Mouse (Mus musculus): ENCODE measurements at regions not wholly inside any gene's neighbourhood (a gene's known extent, or its start where the extent isn't known, plus 50 kb on each side); places are given as distances from the start of the nearest gene placed in this dataset.

- ATAC-seq (replicated peaks; ENCODE audit: poor library complexity), result no peak
These were observed 82.4 kb upstream of the Nkx1-1 start for GRCm38 (mm10) chr5:33516211-33516610.

- no peak for ATAC-seq (replicated peaks; ENCODE audit: poor library complexity)
These were observed 78.6 kb upstream of the Nkx1-1 start for GRCm38 (mm10) chr5:33512253-33512884.

GRCm38 (mm10) chr5:33511529-33512252 lies 77.9 kb upstream of the Nkx1-1 start:
- ATAC-seq (replicated peaks; ENCODE audit: poor library complexity), result no peak

DNA sequence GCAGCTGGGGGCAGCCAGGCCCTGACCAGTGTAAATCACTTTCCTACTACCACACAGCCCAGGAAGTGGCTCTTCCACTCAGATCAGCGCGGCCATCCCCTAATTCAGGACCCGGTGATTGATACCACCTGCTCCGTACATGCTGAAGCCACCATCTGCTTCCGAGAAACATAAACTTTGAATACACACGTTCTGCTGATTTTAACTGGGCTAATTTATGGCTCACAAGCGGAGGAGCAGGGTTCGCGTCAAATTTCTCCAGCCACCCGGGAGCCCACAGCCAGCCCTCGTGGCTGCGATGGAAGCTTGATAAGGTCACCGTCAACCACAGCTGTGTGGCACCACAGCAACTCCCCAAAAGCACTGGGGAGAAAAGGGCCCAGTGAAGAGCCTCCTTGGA lies 72.0 kb upstream of the Nkx1-1 start:
- no peak for ATAC-seq (replicated peaks; ENCODE audit: poor library complexity)

GRCm38 (mm10) chr5:33501735-33502495 lies 68.1 kb upstream of the Nkx1-1 start:
- no peak for ATAC-seq (replicated peaks; ENCODE audit: poor library complexity)

- no peak for ATAC-seq (replicated peaks; ENCODE audit: poor library complexity)
These were observed 67.4 kb upstream of the Nkx1-1 start for GRCm38 (mm10) chr5:33501211-33501610.

GRCm38 (mm10) chr5:33495900-33496529 lies 62.2 kb upstream of the Nkx1-1 start:
- peak; percentile 80 for ATAC-seq (replicated peaks; ENCODE audit: poor library complexity)

GRCm38 (mm10) chr5:33495276-33495675 lies 61.5 kb upstream of the Nkx1-1 start:
- ATAC-seq (replicated peaks; ENCODE audit: poor library complexity), result no peak

- ATAC-seq (replicated peaks; ENCODE audit: poor library complexity), result no peak
These were observed 59.0 kb upstream of the Nkx1-1 start for GRCm38 (mm10) chr5:33492604-33493315.

DNA sequence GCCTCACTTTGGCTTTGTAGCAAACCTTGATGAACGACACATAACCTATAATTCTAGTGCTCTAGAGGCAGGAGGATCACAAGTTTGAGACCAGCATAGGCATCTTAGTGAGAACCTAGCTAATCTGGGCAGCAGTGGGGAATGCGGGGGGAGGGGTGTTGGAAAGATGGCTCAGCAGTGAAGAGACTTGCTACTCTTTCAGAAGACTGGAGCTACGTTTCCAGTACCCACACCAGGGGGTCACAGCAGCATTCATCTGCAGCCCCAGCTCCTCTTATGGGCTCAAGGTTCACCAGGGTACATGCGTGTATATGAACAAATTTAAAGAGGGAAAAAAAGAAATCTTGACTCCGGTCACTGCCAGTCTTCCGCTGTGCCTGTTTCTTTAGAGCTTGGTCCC lies 55.5 kb upstream of the Nkx1-1 start:
- ATAC-seq (replicated peaks; ENCODE audit: poor library complexity), result no peak

GRCm38 (mm10) chr5:33488152-33488561 lies 54.4 kb upstream of the Nkx1-1 start:
- ATAC-seq (replicated peaks; ENCODE audit: poor library complexity), result no peak

- ATAC-seq (replicated peaks; ENCODE audit: poor library complexity), result no peak
These were observed 52.0 kb upstream of the Nkx1-1 start for GRCm38 (mm10) chr5:33485765-33486164.

All from megakaryocyte progenitor cell, adult 5-6 weeks (primary cell).